Mouse (Mus musculus) hindbrain, embryonic 11.5 days (tissue): ENCODE measurements around the gene 9130023H24Rik. TPM values are rescaled to one million over a fixed set of nuclear protein-coding genes. Genes with fewer than 3 reads are reported as not detected.
A peak's percentile ranks its signal among the peaks of the same experiment; 100 is the strongest.

Source experiments
- ATAC-seq: fragments of 200-750 bp; cut with Nextera tagmentation; 2 replicates; pipeline ENCODE4 v1.8.0; 2017; ENCODE audit warnings: mild to moderate bottlenecking, moderate TSS enrichment, moderate library complexity; ENCODE audit not compliant: low FRiP score
- DNase-seq: peaks from one replicate; pipeline ENCODE4 v3.0.0-alpha.2; 2015; ENCODE audit warnings: low spot score
- H3K27ac ChIP-seq: fragments of 300-500 bp; sonication (generic); 2 replicates; pipeline ENCODE4 v1.5.1; 2014; ENCODE audit warnings: mild to moderate bottlenecking, low read depth, low read length
- H3K27me3 ChIP-seq: fragments of 300-500 bp; sonication (generic); 2 replicates; pipeline ENCODE4 v1.6.1; 2014; ENCODE audit warnings: mild to moderate bottlenecking, low read length, moderate library complexity, mixed read lengths; ENCODE audit not compliant: control insufficient read depth, insufficient read depth
- H3K36me3 ChIP-seq: fragments of 300-500 bp; sonication (generic); 2 replicates; pipeline ENCODE4 v1.6.1; 2014; ENCODE audit warnings: mild to moderate bottlenecking, low read length, moderate library complexity, mixed read lengths; ENCODE audit not compliant: control insufficient read depth, insufficient read depth
- H3K4me1 ChIP-seq: fragments of 300-500 bp; sonication (generic); replicated peaks from 2 replicates; pipeline ENCODE4 v1.6.1; 2014; ENCODE audit warnings: low read length, mixed read lengths; ENCODE audit not compliant: control insufficient read depth, insufficient read depth
- H3K4me2 ChIP-seq: fragments of 300-500 bp; sonication (generic); replicated peaks from 2 replicates; pipeline ENCODE4 v1.6.1; 2014; ENCODE audit warnings: mild to moderate bottlenecking, low read depth, low read length
- H3K4me3 ChIP-seq: fragments of 300-500 bp; sonication (generic); 2 replicates; pipeline ENCODE4 v1.5.1; 2014; ENCODE audit warnings: low read depth, low read length
- H3K9ac ChIP-seq: fragments of 300-500 bp; sonication (generic); 2 replicates; pipeline ENCODE4 v1.6.1; 2014; ENCODE audit warnings: low read depth, low read length
- H3K9me3 ChIP-seq: fragments of 300-500 bp; sonication (generic); 2 replicates; pipeline ENCODE4 v1.6.1; 2016; ENCODE audit warnings: low read length; ENCODE audit not compliant: control insufficient read depth
- WGBS: fragments of 180-500 bp; shearing (Covaris S2); extraction: QIAGEN DNeasy Blood & Tissue Kit; methylation state at CpG from one replicate; pipeline ENCODE4 v1.1.7; 2014; 5-methylcytosine and 5-hydroxymethylcytosine counted together
- polyA plus RNA-seq: library from polyadenylated mRNA; unstranded; fragments of >200 nt; fragmentation: Nextera tagmentation; extraction: Ambion mirVana; gene quantifications from 2 replicates; pipeline ENCODE4 v1.2.1, GENCODE M21; 2014

The 9130023H24Rik gene
- 12.3 and 13.3 TPM in 2 replicates for polyA plus RNA-seq

- no peaks in the 10 kb centered on the region for H3K9me3 ChIP-seq
- peak; percentile 93 for ATAC-seq
- peak within 1 kb of the TSS; percentile 81 for H3K4me2 ChIP-seq
- H3K9ac ChIP-seq, result peak within 1 kb of the TSS; percentile 87
- WGBS, result under 1% methylated on average over 70 of the region's 72 CpGs
- peak within 1 kb of the TSS; percentile 70 for H3K4me3 ChIP-seq
- 0 out of 2 replicates have a peak, but pooled peaks cover 4% of the 10 kb centered on the region for H3K4me1 ChIP-seq
- no peaks in the 10 kb centered on the region for H3K27me3 ChIP-seq
- peak within 1 kb of the TSS; percentile 94 for H3K27ac ChIP-seq
- peak; percentile 100 for DNase-seq
- H3K36me3 ChIP-seq, result no peaks in the 10 kb centered on the region
These were observed at the start of gene 9130023H24Rik for GRCm38 (mm10) chr7:128237927-128238778. Gene 9130023H24Rik, minus strand, starts transcription at chr7:128238031.

GRCm38 (mm10) chr7:128285060-128285459 lies 47.2 kb upstream of the 9130023H24Rik start:
- ATAC-seq (no peak), DNase-seq (no peak)
- Histone ChIP-seq H3K4me3 (no peak overlapping the region), H3K36me3 (no peaks in the 10 kb centered on the region), H3K27ac (no peak overlapping the region), H3K4me2 (no peak overlapping the region), H3K4me1 (peaks cover 5% of the 10 kb centered on the region; the same call in 1 of the 2 replicates), H3K9ac (no peak overlapping the region), H3K9me3 (no peaks in the 10 kb centered on the region), H3K27me3 (no peaks in the 10 kb centered on the region)
- 87% methylated on average over 8 of the region's 8 CpGs for WGBS

GRCm38 (mm10) chr7:128284047-128284446 lies 46.2 kb upstream of the 9130023H24Rik start:
- Histone ChIP-seq H3K9me3 (no peaks in the 10 kb centered on the region), H3K36me3 (no peaks in the 10 kb centered on the region), H3K27me3 (no peaks in the 10 kb centered on the region), H3K4me3 (no peak overlapping the region), H3K4me2 (no peak overlapping the region), H3K4me1 (peaks cover 5% of the 10 kb centered on the region; the same call in 1 of the 2 replicates), H3K9ac (no peak overlapping the region), H3K27ac (no peak overlapping the region; the same call in 1 of the 2 replicates)
- 58% methylated on average over 5 of the region's 5 CpGs for WGBS
- ATAC-seq, result no peak
- peak; percentile 35 for DNase-seq

- Histone ChIP-seq H3K4me2 (no peak overlapping the region), H3K9me3 (no peaks in the 10 kb centered on the region), H3K27ac (peak overlapping the region; percentile 54), H3K36me3 (no peaks in the 10 kb centered on the region), H3K4me1 (peaks cover 5% of the 10 kb centered on the region; the same call in 1 of the 2 replicates), H3K4me3 (no peak overlapping the region), H3K27me3 (no peaks in the 10 kb centered on the region), H3K9ac (no peak overlapping the region; the same call in 1 of the 2 replicates)
- WGBS, result 18% methylated on average over 7 of the region's 7 CpGs
- peak; percentile 52 for DNase-seq
- peak; percentile 61; the same call in 1 of the 2 replicates for ATAC-seq
These were observed 44.9 kb upstream of the 9130023H24Rik start for GRCm38 (mm10) chr7:128282532-128283244.

DNA sequence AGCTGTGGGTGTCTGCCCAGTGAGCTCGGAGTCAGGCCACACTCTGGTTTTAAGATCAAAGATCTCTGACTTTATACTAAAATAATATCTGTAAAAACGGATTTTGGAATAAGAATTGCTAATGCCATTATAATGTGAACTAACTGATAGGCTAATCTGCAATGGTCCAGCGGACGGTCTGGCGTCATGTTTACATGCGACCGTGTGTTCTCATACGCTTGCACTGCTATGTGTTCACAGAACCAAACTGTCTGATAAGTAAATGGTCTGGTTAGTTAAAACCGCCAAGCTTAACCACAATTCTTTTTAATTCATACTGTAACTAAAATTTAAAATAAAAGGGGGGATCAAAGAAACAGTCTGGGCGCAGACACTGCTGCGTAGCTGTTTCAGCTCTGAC lies 43.9 kb upstream of the 9130023H24Rik start:
- Histone ChIP-seq H3K9me3 (no peaks in the 10 kb centered on the region), H3K9ac (no peak overlapping the region), H3K4me1 (peaks cover 5% of the 10 kb centered on the region; the same call in 1 of the 2 replicates), H3K27me3 (no peaks in the 10 kb centered on the region), H3K36me3 (no peaks in the 10 kb centered on the region), H3K4me2 (no peak overlapping the region), H3K4me3 (no peak overlapping the region), H3K27ac (no peak overlapping the region)
- 87% methylated on average over 11 of the region's 11 CpGs for WGBS
- DNase-seq (no peak), ATAC-seq (no peak)

DNA sequence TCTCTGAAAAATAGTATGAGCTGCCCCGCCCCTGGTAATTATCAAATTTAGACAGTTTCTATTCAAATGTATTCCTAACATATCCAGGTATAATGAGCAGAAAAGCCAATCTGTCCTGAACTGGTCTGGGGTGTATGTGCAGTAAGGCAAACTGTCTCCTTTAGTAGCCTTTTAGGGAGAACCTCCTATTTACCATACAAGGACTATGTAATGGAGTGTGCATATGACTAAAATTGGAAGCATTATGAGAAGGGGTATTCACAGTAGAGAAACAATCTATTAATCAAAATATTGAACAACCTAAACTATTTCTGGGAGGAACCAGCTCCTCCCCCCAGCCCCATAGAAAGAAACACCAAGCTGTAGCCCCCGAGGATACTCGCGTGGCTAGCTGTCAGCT lies 41.9 kb upstream of the 9130023H24Rik start:
- DNase-seq (no peak), ATAC-seq (no peak)
- H3K4me1 ChIP-seq, result peaks cover 5% of the 10 kb centered on the region; the same call in 1 of the 2 replicates
- no peaks in the 10 kb centered on the region for H3K9me3 ChIP-seq
- WGBS, result 96% methylated on average over 4 of the region's 4 CpGs
- H3K27me3 ChIP-seq, result no peaks in the 10 kb centered on the region
- no peak overlapping the region for H3K4me2 ChIP-seq
- H3K27ac ChIP-seq, result no peak overlapping the region
- no peaks in the 10 kb centered on the region for H3K36me3 ChIP-seq
- no peak overlapping the region for H3K9ac ChIP-seq
- H3K4me3 ChIP-seq, result no peak overlapping the region

DNA sequence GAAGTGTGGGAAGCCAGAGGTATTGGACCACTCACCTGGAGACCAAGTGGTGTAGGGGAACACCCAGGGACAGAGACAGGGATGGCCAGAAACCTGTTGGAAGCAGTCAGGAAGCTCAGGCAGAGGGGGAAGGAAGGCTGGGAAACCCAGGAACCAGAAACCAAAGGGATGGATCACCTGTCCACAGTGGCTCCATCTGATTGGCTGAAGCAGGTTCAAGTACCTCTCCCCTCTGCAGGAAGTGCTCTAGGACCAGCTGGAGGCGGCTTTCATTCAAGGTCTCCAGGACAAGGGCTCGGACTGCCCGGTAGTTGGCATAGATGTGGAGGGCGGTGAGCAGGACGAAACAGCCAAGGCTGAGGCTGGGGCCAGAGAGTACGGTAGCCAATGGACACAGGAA lies 38.2 kb upstream of the 9130023H24Rik start:
- WGBS, result 91% methylated on average over 6 of the region's 6 CpGs
- DNase-seq (no peak), ATAC-seq (no peak)
- Histone ChIP-seq H3K9ac (no peak overlapping the region), H3K4me1 (0 out of 2 replicates have a peak, but pooled peaks cover 3% of the 10 kb centered on the region), H3K9me3 (no peaks in the 10 kb centered on the region), H3K4me2 (no peak overlapping the region), H3K27ac (no peak overlapping the region), H3K27me3 (no peaks in the 10 kb centered on the region), H3K36me3 (no peaks in the 10 kb centered on the region), H3K4me3 (no peak overlapping the region)

DNA sequence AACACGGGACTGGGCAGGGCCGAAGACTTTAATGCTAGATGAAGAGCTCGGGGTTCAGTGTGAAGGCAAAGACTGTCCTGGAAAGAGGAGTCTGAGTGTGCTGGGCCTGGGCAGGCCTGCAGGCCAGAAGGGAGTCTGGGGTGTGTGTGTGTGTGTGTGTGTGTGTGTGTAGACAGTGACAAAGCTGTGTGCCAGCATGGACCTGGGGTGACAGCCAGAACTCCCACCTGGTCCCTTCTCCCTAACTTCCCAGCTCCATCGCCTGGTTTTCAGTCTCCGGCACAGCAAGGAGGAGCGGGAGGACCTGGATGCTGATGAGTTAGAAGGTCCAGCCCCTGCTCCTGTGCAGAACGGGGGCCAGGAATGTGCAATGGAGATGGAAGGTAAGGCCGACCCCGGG lies 33.7 kb upstream of the 9130023H24Rik start:
- no peak for DNase-seq
- Histone ChIP-seq H3K27me3 (no peaks in the 10 kb centered on the region), H3K4me3 (no peak overlapping the region), H3K27ac (no peak overlapping the region), H3K4me1 (no peaks in the 10 kb centered on the region), H3K9ac (no peak overlapping the region), H3K36me3 (no peaks in the 10 kb centered on the region), H3K4me2 (no peak overlapping the region), H3K9me3 (no peaks in the 10 kb centered on the region)
- WGBS, result 95% methylated on average over 9 of the region's 9 CpGs
- no peak for ATAC-seq
